Mouse (Mus musculus): ENCODE results near the gene Nat8f5.
"Not testable (repeated sequence)": the region's sequence is repeated elsewhere in the genome, so short reads cannot be mapped to it uniquely, and the experiment has no call there.

- not testable (repeated sequence) for TF ChIP-seq CTCF (IDR thresholded peaks at IDR 0.05; ENCODE audit: low read depth, low read length); POLR2A (IDR thresholded peaks at IDR 0.05; ENCODE audit: borderline replicate concordance, low read depth, low read length)
Observed at GRCm38 (mm10) chr6:85837307-85837706, 16.5 kb upstream of the Nat8f5 start.
